25 mouse cellular contexts compared by ENCODE assay signal in genomic region chr6:32226636-32227035, GRCm38 (mm10).
DNase-seq lines count a peak whose midpoint lies in the region; ATAC-seq and TF ChIP-seq lines count a peak whose summit lies in the region.
"Had no signal": no experiment of that assay in that cellular context is flagged by ENCODE, and none has a peak within 500 bp of the region (broad histone marks: within the 10 kb centered on the region; RNA-seq: fewer than 3 reads in every experiment).

No protein-coding gene starts in this region.

- H3K4me3 ChIP-seq in forebrain, embryonic 14.5 days (ENCODE audit: low read depth, low read length): no peak overlapping the region
- no peak overlapping the region for H3K4me3 ChIP-seq in forebrain, embryonic 10.5 days
- H3K4me3 ChIP-seq in ES-Bruce4 (ENCODE audit: low read depth, low read length): no peak overlapping the region
- H3K4me3 ChIP-seq: embryonic facial prominence, embryonic 13.5 days; embryonic facial prominence, embryonic 15.5 days; erythroblast, embryonic 14.5 days; forebrain, embryonic 12.5 days; forebrain, embryonic 15.5 days had no signal

- H3K4me2 ChIP-seq in forebrain, embryonic 14.5 days (ENCODE audit: low read length): no peak overlapping the region
- H3K4me2 ChIP-seq: embryonic facial prominence, embryonic 13.5 days; embryonic facial prominence, embryonic 15.5 days; forebrain, embryonic 12.5 days; forebrain, embryonic 15.5 days had no signal

- no peak for TF ChIP-seq POLR2A in ES-Bruce4 (IDR thresholded peaks at IDR 0.05; ENCODE audit: insufficient read depth, low read length)

- H3K4me1 ChIP-seq in forebrain, embryonic 14.5 days (ENCODE audit: control insufficient read depth, insufficient read depth, low read length): no peaks in the 10 kb centered on the region
- peaks cover 10% of the 10 kb centered on the region for H3K4me1 ChIP-seq in forebrain, embryonic 10.5 days
- no peaks in the 10 kb centered on the region for H3K4me1 ChIP-seq in ES-Bruce4 (ENCODE audit: control insufficient read depth, insufficient read depth, low read length)
- H3K4me1 ChIP-seq: embryonic facial prominence, embryonic 13.5 days; embryonic facial prominence, embryonic 15.5 days; forebrain, embryonic 15.5 days had no signal

- DNase-seq in forebrain, embryonic 14.5 days (ENCODE audit: low spot score): peak; percentile 46
- DNase-seq in forebrain, embryonic 10.5 days (ENCODE audit: extremely low spot score, low spot score): no peak
- DNase-seq in Muller cell, postnatal 12 days (ENCODE audit: inconsistent ontology term): peak; percentile 29
- DNase-seq in retina, embryonic 14.5 days (ENCODE audit: low spot score): peak; percentile 53
- DNase-seq in left cerebral cortex, adult 11 months (ENCODE audit: low spot score): no peak
- DNase-seq in spleen, postnatal 10 days (ENCODE audit: low spot score in 2 of 2): no peak
- no peak for DNase-seq in right cerebral cortex, postnatal 10 days (ENCODE audit: low spot score in 2 of 2)
- DNase-seq: adrenal gland, adult 2 months; adrenal gland, postnatal 10 days; adrenal gland, postnatal 25 days; B cell, adult 2 months; cerebellum, adult 11-12 months; cerebellum, adult 2 months; cerebellum, adult 9-10 months; cerebellum, postnatal 10 days; cerebellum, postnatal 36 days; embryo, embryonic 11 days had no signal

- no peak for TF ChIP-seq CTCF in ES-Bruce4 (IDR thresholded peaks at IDR 0.05; ENCODE audit: low read depth, low read length)

- WGBS in forebrain, embryonic 14.5 days: 10% methylated on average over 1 of the region's 1 CpGs
- 22% methylated on average over 1 of the region's 1 CpGs for WGBS in forebrain, embryonic 10.5 days

- 0 out of 2 replicates have a peak, but pooled peaks have one; percentile 8 for TF ChIP-seq EP300 in ES-Bruce4 (IDR thresholded peaks at IDR 0.05; ENCODE audit: insufficient read depth, low read depth, low read length)

- no peaks in the 10 kb centered on the region for H3K27me3 ChIP-seq in forebrain, embryonic 14.5 days (replicated peaks; ENCODE audit: control insufficient read depth, insufficient read depth, low read length)
- no peaks in the 10 kb centered on the region; the same call in 1 of the 2 replicates for H3K27me3 ChIP-seq in forebrain, embryonic 10.5 days (ENCODE audit: poor library complexity, severe bottlenecking)
- no peaks in the 10 kb centered on the region for H3K27me3 ChIP-seq in ES-Bruce4 (ENCODE audit: control insufficient read depth, insufficient read depth, low read length, poor library complexity, severe bottlenecking)
- H3K27me3 ChIP-seq: embryonic facial prominence, embryonic 13.5 days; embryonic facial prominence, embryonic 15.5 days; forebrain, embryonic 12.5 days; forebrain, embryonic 15.5 days had no signal

- ATAC-seq in forebrain, embryonic 14.5 days: no peak
- ATAC-seq: CD4-positive, CD25-positive, alpha-beta regulatory T cell, adult 4 months; forebrain, embryonic 15.5 days had no signal

- peaks cover 9% of the 10 kb centered on the region; the same call in 1 of the 2 replicates for H3K36me3 ChIP-seq in forebrain, embryonic 14.5 days (ENCODE audit: control insufficient read depth, insufficient read depth, low read length)
- no peaks in the 10 kb centered on the region for H3K36me3 ChIP-seq in forebrain, embryonic 10.5 days (replicated peaks)
- H3K36me3 ChIP-seq in ES-Bruce4 (ENCODE audit: control insufficient read depth, insufficient read depth, low read length, poor library complexity, severe bottlenecking): no peaks in the 10 kb centered on the region
- H3K36me3 ChIP-seq: embryonic facial prominence, embryonic 13.5 days; embryonic facial prominence, embryonic 15.5 days; forebrain, embryonic 12.5 days; G1E had no signal

- H3K27ac ChIP-seq in forebrain, embryonic 14.5 days (ENCODE audit: low read depth, low read length): no peak overlapping the region
- H3K27ac ChIP-seq in forebrain, embryonic 10.5 days: no peak overlapping the region
- H3K27ac ChIP-seq in ES-Bruce4 (ENCODE audit: insufficient read depth, low read length): no peak overlapping the region
- H3K27ac ChIP-seq: embryonic facial prominence, embryonic 13.5 days; embryonic facial prominence, embryonic 15.5 days; forebrain, embryonic 12.5 days; forebrain, embryonic 15.5 days had no signal

- no peaks in the 10 kb centered on the region for H3K9me3 ChIP-seq in forebrain, embryonic 14.5 days (replicated peaks; ENCODE audit: control insufficient read depth, low read length)
- H3K9me3 ChIP-seq in forebrain, embryonic 10.5 days: no peaks in the 10 kb centered on the region
- H3K9me3 ChIP-seq in ES-Bruce4 (replicated peaks; ENCODE audit: control insufficient read depth, insufficient read depth, low read length, poor library complexity, severe bottlenecking): no peaks in the 10 kb centered on the region
- H3K9me3 ChIP-seq: embryonic facial prominence, embryonic 13.5 days; embryonic facial prominence, embryonic 15.5 days; forebrain, embryonic 12.5 days; forebrain, embryonic 15.5 days; G1E had no signal

- no peak overlapping the region for H3K9ac ChIP-seq in forebrain, embryonic 14.5 days (ENCODE audit: low read length)
- no peak overlapping the region for H3K9ac ChIP-seq in ES-Bruce4 (ENCODE audit: low read depth, poor library complexity, severe bottlenecking)
- H3K9ac ChIP-seq: embryonic facial prominence, embryonic 13.5 days; embryonic facial prominence, embryonic 15.5 days; forebrain, embryonic 12.5 days; forebrain, embryonic 15.5 days had no signal

Comparison
In these comparisons a context has a peak if more than half of its experiments do, and no peak if none do; other contexts are left out.
1. DNase-seq: peak in forebrain, embryonic 14.5 days (single experiment), Muller cell, postnatal 12 days (single experiment) and retina, embryonic 14.5 days (single experiment); none in forebrain, embryonic 10.5 days (single experiment), left cerebral cortex, adult 11 months (single experiment), spleen, postnatal 10 days (0 of 2) and right cerebral cortex, postnatal 10 days (0 of 2).